Mouse (Mus musculus): ENCODE measurements at regions not wholly inside any gene's neighbourhood (a gene's known extent, or its start where the extent isn't known, plus 50 kb on each side); places are given as distances from the start of the nearest gene placed in this dataset.

DNA sequence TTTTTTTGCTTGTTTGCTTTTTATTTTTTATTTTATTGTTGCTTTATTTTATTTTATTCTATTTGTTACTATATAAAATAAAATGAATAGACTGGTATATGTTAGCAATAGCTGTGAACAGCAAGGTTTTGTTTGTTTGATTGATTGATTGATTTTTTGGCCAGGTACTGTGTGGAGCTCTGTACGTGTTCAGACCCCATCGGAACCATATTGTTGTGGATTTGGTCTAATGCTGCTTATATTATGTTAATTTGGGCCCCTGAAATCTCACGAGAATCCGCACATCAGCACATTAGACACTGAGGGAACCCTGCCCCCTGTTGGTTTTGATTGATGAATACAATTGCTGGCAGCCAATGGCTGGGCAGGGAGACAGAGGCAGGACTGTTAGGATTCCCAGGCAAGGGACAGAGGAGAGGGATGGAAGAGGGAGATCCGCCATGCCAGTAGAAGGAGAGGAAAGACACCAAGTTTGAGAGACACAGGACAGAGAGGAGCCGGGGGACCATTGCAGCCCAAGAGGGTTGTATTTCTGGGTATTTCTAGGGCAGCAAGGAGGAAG is 482.3 kb downstream of the Ipo11 start:
- no peaks in the 10 kb centered on the region for H3K27me3 ChIP-seq (ENCODE audit: insufficient read depth, low read length)
- H3K4me1 ChIP-seq (ENCODE audit: insufficient read depth) = no peaks in the 10 kb centered on the region
- 0 out of 2 replicates have a peak, but pooled peaks have one; percentile 11 for TF ChIP-seq CTCF (IDR thresholded peaks at IDR 0.05; ENCODE audit: low read depth)
- no peak overlapping the region for H3K27ac ChIP-seq (ENCODE audit: low read depth, low read length)
- ATAC-seq = no peak
- 66% methylated on average over 6 of the region's 6 CpGs for WGBS
- no peak overlapping the region for H3K4me2 ChIP-seq (ENCODE audit: low read depth)
- no peak for DNase-seq
- H3K9me3 ChIP-seq (ENCODE audit: low read length) = no peaks in the 10 kb centered on the region
- no peaks in the 10 kb centered on the region for H3K36me3 ChIP-seq (ENCODE audit: insufficient read depth)
- no peak overlapping the region for H3K4me3 ChIP-seq (ENCODE audit: low read depth, low read length)
- H3K9ac ChIP-seq = no peak overlapping the region

GRCm38 (mm10) chr13:106432165-106432564 is 504.6 kb downstream of the Ipo11 start:
- no peaks in the 10 kb centered on the region for H3K9me3 ChIP-seq (ENCODE audit: low read length)
- TF ChIP-seq CTCF (IDR thresholded peaks at IDR 0.05; ENCODE audit: low read depth) = no peak
- DNase-seq (no peak), ATAC-seq (no peak)
- no peak overlapping the region for H3K27ac ChIP-seq (ENCODE audit: low read depth, low read length)
- 68% methylated on average over 3 of the region's 3 CpGs for WGBS
- H3K36me3 ChIP-seq (ENCODE audit: insufficient read depth) = no peaks in the 10 kb centered on the region
- no peaks in the 10 kb centered on the region for H3K4me1 ChIP-seq (ENCODE audit: insufficient read depth)
- no peak overlapping the region for H3K9ac ChIP-seq
- H3K4me2 ChIP-seq (ENCODE audit: low read depth) = no peak overlapping the region
- no peaks in the 10 kb centered on the region for H3K27me3 ChIP-seq (ENCODE audit: insufficient read depth, low read length)
- H3K4me3 ChIP-seq (ENCODE audit: low read depth, low read length) = no peak overlapping the region

- peak; percentile 77 for ATAC-seq
- H3K27ac ChIP-seq (ENCODE audit: low read depth, low read length) = no peak overlapping the region
Measured at GRCm38 (mm10) chr13:106406608-106407038, 530.1 kb downstream of the Ipo11 start.

DNA sequence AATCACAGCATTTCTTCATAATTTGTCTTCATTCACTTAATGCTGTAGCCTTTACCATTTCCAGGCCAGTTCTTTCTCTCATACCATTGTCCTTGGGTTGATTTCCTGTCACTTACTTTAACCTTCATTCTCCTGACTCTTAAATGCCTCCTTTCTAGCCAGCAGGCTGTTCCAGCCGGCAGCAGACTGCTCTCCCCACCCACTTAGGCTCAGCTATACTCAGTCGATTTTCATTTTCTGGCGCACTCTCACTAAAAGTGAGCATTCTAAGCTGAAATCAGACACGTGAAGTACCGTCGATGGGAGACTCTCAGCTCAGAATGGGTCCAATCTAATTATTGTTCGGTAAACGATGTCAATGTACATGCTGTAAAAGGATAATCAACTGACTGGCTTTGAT is 544.1 kb downstream of the Ipo11 start:
- WGBS = 36% methylated on average over 8 of the region's 8 CpGs
- ATAC-seq = no peak
- H3K9ac ChIP-seq = no peak overlapping the region

More at GRCm38 (mm10) chr13:106406608-106407038, 530.1 kb downstream of the Ipo11 start:
- WGBS = 6% methylated on average over 1 of the region's 1 CpGs
- no peak overlapping the region for H3K9ac ChIP-seq
- H3K9me3 ChIP-seq (ENCODE audit: low read length) = no peaks in the 10 kb centered on the region
- no peaks in the 10 kb centered on the region for H3K4me1 ChIP-seq (ENCODE audit: insufficient read depth)
- no peak for TF ChIP-seq CTCF (IDR thresholded peaks at IDR 0.05; ENCODE audit: low read depth)
- peak; percentile 63 for DNase-seq
- no peaks in the 10 kb centered on the region for H3K36me3 ChIP-seq (ENCODE audit: insufficient read depth)
- H3K4me2 ChIP-seq (ENCODE audit: low read depth) = no peak overlapping the region
- no peaks in the 10 kb centered on the region for H3K27me3 ChIP-seq (ENCODE audit: insufficient read depth, low read length)
- no peak overlapping the region for H3K4me3 ChIP-seq (ENCODE audit: low read depth, low read length)

GRCm38 (mm10) chr13:106388634-106389033 is 548.1 kb downstream of the Ipo11 start:
- H3K27ac ChIP-seq (ENCODE audit: low read depth, low read length) = no peak overlapping the region
- no peak overlapping the region for H3K4me2 ChIP-seq (ENCODE audit: low read depth)
- 42% methylated on average over 4 of the region's 4 CpGs for WGBS
- peak; percentile 11 for DNase-seq
- no peak for TF ChIP-seq CTCF (IDR thresholded peaks at IDR 0.05; ENCODE audit: low read depth)
- no peaks in the 10 kb centered on the region for H3K27me3 ChIP-seq (ENCODE audit: insufficient read depth, low read length)
- H3K36me3 ChIP-seq (ENCODE audit: insufficient read depth) = no peaks in the 10 kb centered on the region
- peak; percentile 55; the same call in 1 of the 2 replicates for ATAC-seq
- no peaks in the 10 kb centered on the region for H3K4me1 ChIP-seq (ENCODE audit: insufficient read depth)
- no peaks in the 10 kb centered on the region for H3K9me3 ChIP-seq (ENCODE audit: low read length)
- H3K9ac ChIP-seq = no peak overlapping the region
- H3K4me3 ChIP-seq (ENCODE audit: low read depth, low read length) = no peak overlapping the region

More for the DNA sequence above, 544.1 kb downstream of the Ipo11 start:
- H3K27me3 ChIP-seq (ENCODE audit: insufficient read depth, low read length) = no peaks in the 10 kb centered on the region
- no peak for TF ChIP-seq CTCF (IDR thresholded peaks at IDR 0.05; ENCODE audit: low read depth)
- no peaks in the 10 kb centered on the region for H3K4me1 ChIP-seq (ENCODE audit: insufficient read depth)
- no peak overlapping the region for H3K4me2 ChIP-seq (ENCODE audit: low read depth)
- no peak for DNase-seq
- H3K36me3 ChIP-seq (ENCODE audit: insufficient read depth) = no peaks in the 10 kb centered on the region
- H3K9me3 ChIP-seq (ENCODE audit: low read length) = no peaks in the 10 kb centered on the region
- no peak overlapping the region for H3K4me3 ChIP-seq (ENCODE audit: low read depth, low read length)
- H3K27ac ChIP-seq (ENCODE audit: low read depth, low read length) = no peak overlapping the region

- 71% methylated on average over 7 of the region's 7 CpGs for WGBS
- Histone ChIP-seq H3K4me3 (ENCODE audit: low read depth, low read length) (no peak overlapping the region), H3K9me3 (ENCODE audit: low read length) (no peaks in the 10 kb centered on the region), H3K4me2 (ENCODE audit: low read depth) (no peak overlapping the region), H3K27me3 (ENCODE audit: insufficient read depth, low read length) (no peaks in the 10 kb centered on the region), H3K36me3 (ENCODE audit: insufficient read depth) (no peaks in the 10 kb centered on the region), H3K27ac (ENCODE audit: low read depth, low read length) (no peak overlapping the region), H3K4me1 (ENCODE audit: insufficient read depth) (no peaks in the 10 kb centered on the region), H3K9ac (no peak overlapping the region)
- DNase-seq = no peak
- TF ChIP-seq CTCF (IDR thresholded peaks at IDR 0.05; ENCODE audit: low read depth) = no peak
- no peak for ATAC-seq
Measured at GRCm38 (mm10) chr13:106367589-106367988, 569.2 kb downstream of the Ipo11 start.

DNA sequence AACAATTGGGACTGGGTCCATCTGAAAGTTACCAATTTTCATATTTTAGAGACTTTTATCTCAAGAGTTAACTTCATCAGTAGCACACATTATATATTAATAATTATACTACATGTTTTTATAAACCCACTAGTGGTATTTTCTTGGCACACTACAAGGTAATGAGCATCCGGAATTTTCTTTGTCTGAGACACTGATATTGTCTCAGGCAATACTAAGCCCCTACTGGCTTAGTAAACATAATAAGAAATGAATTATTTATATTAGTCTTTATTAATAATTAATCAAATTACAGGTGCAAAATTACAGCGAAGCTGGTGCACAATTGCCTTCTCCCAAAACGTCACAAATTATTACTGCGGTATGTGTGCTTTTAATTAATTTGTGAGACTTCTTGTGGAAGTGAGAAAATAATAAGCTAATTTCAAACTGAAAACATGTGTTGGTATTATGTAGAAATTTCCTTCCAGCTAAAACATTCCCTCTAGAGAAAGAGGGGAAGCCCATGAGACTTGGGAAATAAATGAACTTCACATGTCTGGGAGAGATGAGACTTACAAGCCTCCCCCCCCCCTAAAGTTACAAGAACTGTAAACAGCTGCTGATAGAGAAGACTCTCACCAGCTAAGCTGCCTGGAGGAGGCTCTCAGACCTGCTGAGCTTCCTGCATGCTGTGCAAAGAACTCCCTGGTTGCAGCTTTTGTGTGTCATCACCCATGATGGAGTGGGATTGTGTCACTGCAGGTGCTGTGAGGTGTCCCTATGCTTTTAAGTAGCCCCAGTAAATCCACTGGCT is 583.9 kb downstream of the Ipo11 start:
- no peak for ATAC-seq
- no peak overlapping the region for H3K9ac ChIP-seq
- no peak for TF ChIP-seq CTCF (IDR thresholded peaks at IDR 0.05; ENCODE audit: low read depth)
- no peaks in the 10 kb centered on the region for H3K36me3 ChIP-seq (ENCODE audit: insufficient read depth)
- H3K27me3 ChIP-seq (ENCODE audit: insufficient read depth, low read length) = no peaks in the 10 kb centered on the region
- WGBS = 73% methylated on average over 4 of the region's 4 CpGs
- no peak overlapping the region for H3K27ac ChIP-seq (ENCODE audit: low read depth, low read length)
- no peaks in the 10 kb centered on the region for H3K9me3 ChIP-seq (ENCODE audit: low read length)
- H3K4me3 ChIP-seq (ENCODE audit: low read depth, low read length) = no peak overlapping the region
- no peak overlapping the region for H3K4me2 ChIP-seq (ENCODE audit: low read depth)
- no peak for DNase-seq
- H3K4me1 ChIP-seq (ENCODE audit: insufficient read depth) = no peaks in the 10 kb centered on the region
